Mouse (Mus musculus) intestine, postnatal 0 days (tissue): ENCODE measurements around the gene Sdsl. TPM values are rescaled to one million over a fixed set of nuclear protein-coding genes. Genes with fewer than 3 reads are reported as not detected.

Source experiments
- ATAC-seq: fragments of 200-750 bp; cut with Nextera tagmentation; 2 replicates; pipeline ENCODE4 v1.8.0; 2017; ENCODE audit warnings: mild to moderate bottlenecking, moderate TSS enrichment, moderate library complexity
- H3K27ac ChIP-seq: fragments of 300-500 bp; sonication (generic); 2 replicates; pipeline ENCODE4 v1.5.1; 2014; ENCODE audit warnings: mild to moderate bottlenecking, low read depth, low read length, moderate library complexity
- H3K27me3 ChIP-seq: fragments of 300-500 bp; sonication (generic); replicated peaks from 2 replicates; pipeline ENCODE4 v1.6.1; 2014; ENCODE audit warnings: low read length, mixed read lengths; ENCODE audit not compliant: control insufficient read depth, insufficient read depth
- H3K36me3 ChIP-seq: fragments of 300-500 bp; sonication (generic); 2 replicates; pipeline ENCODE4 v1.6.1; 2014; ENCODE audit warnings: mild to moderate bottlenecking, moderate library complexity; ENCODE audit not compliant: control insufficient read depth, insufficient read depth
- H3K4me1 ChIP-seq: fragments of 300-500 bp; sonication (generic); replicated peaks from 2 replicates; pipeline ENCODE4 v1.6.1; 2014; ENCODE audit warnings: antibody characterized with exemption, low read length, mixed read lengths; ENCODE audit not compliant: control insufficient read depth, insufficient read depth
- H3K4me2 ChIP-seq: fragments of 300-500 bp; sonication (generic); replicated peaks from 2 replicates; pipeline ENCODE4 v1.6.1; 2014; ENCODE audit warnings: low read depth, mild to moderate bottlenecking, moderate library complexity
- H3K4me3 ChIP-seq: fragments of 300-500 bp; sonication (generic); 2 replicates; pipeline ENCODE4 v1.5.1; 2014; ENCODE audit warnings: low read depth, low read length
- H3K9ac ChIP-seq: fragments of 300-500 bp; sonication (generic); 2 replicates; pipeline ENCODE4 v1.6.1; 2014; ENCODE audit warnings: mild to moderate bottlenecking, low read depth, low read length
- H3K9me3 ChIP-seq: fragments of 300-500 bp; sonication (generic); 2 replicates; pipeline ENCODE4 v1.6.1; 2016; ENCODE audit warnings: mixed run types; ENCODE audit not compliant: control insufficient read depth
- CTCF ChIP-seq: sonication (generic); IDR thresholded peaks from 2 replicates; pipeline ENCODE4 v1.5.1; 2016; ENCODE audit warnings: low read depth, mild to moderate bottlenecking, control low read depth, antibody characterized with exemption, moderate library complexity
- WGBS: fragments of 180-500 bp; shearing (Covaris S2); extraction: QIAGEN DNeasy Blood & Tissue Kit; methylation state at CpG from one replicate; pipeline ENCODE4 v1.1.7; 2014; 5-methylcytosine and 5-hydroxymethylcytosine counted together
- polyA plus RNA-seq: library from polyadenylated mRNA; unstranded; fragments of >200 nt; fragmentation: Nextera tagmentation; extraction: Ambion mirVana; gene quantifications from 2 replicates; pipeline ENCODE4 v1.2.1, GENCODE M21; 2015

Sdsl gene
- polyA plus RNA-seq, 1 experiment from 2014 or later, result 21.2 TPM

DNA sequence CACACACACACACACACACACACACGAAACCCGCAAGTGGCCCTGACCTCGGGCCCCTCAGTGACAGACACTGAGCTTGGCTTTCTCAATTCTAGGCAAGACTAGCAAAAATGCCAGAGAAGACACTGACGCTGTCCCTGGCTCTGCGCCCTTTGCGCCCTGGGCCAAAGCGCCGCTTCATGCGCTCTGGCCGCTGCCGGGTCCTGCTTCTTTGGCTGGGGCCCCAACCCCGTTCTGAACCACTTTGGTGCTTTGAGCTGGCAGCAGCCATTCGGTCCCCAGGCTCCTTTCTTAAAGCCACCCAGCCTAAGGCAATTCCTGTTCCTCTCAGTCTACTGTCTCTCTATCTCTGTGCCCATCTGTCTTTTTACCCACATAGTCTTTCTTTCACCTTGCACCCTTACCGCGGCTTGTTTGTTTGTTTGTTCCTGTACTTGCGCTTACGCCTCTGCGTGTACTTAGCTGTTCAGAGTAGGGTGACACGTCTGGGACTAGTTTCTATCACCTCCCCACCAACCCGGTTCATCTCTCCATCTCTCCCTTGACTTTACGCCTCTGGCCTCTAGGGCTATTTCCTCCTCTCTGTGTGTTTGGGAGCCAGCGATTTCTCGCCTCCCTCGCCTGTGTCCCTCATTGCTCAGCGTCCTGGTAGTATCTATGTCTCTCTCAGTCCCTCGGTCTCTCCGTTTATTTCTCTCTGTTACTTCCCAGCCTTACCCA, 33.5 kb downstream of the Sdsl start:
- Histone ChIP-seq H3K9ac (no peak overlapping the region), H3K27me3 (peaks cover 76% of the 10 kb centered on the region), H3K4me1 (no peaks in the 10 kb centered on the region), H3K9me3 (no peaks in the 10 kb centered on the region), H3K4me2 (no peak overlapping the region), H3K36me3 (no peaks in the 10 kb centered on the region), H3K4me3 (0 out of 2 replicates have a peak overlapping the region, but pooled peaks have one; percentile 39), H3K27ac (no peak overlapping the region)
- ATAC-seq, result no peak
- TF ChIP-seq CTCF, result no peak
- WGBS, result 3% methylated on average over 27 of the region's 27 CpGs

DNA sequence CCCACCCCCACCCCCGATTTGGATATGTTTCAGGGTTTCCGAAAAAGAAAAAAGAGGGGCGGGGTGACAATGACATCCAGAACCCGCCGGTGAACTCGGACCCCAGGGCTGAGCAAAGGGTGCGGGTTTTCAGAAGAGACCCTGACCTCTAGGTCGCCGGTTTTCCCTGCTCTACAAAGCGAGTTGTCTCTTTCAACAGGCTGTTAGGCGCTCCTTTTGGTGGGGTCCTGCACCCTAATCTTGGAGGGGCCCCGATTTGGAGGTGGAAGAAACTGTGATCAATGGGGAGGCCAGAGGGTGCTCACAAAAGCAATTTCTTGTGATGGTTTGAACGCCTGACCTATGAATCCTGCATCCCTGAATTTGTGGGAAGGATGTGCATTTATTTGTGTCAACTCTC, 34.1 kb downstream of the Sdsl start:
- WGBS, result 3% methylated on average over 13 of the region's 13 CpGs
- Histone ChIP-seq H3K27ac (no peak overlapping the region), H3K4me3 (no peak overlapping the region), H3K9me3 (no peaks in the 10 kb centered on the region), H3K9ac (no peak overlapping the region), H3K4me2 (no peak overlapping the region), H3K27me3 (peaks cover 83% of the 10 kb centered on the region), H3K4me1 (no peaks in the 10 kb centered on the region), H3K36me3 (no peaks in the 10 kb centered on the region)
- no peak for TF ChIP-seq CTCF
- no peak for ATAC-seq

DNA sequence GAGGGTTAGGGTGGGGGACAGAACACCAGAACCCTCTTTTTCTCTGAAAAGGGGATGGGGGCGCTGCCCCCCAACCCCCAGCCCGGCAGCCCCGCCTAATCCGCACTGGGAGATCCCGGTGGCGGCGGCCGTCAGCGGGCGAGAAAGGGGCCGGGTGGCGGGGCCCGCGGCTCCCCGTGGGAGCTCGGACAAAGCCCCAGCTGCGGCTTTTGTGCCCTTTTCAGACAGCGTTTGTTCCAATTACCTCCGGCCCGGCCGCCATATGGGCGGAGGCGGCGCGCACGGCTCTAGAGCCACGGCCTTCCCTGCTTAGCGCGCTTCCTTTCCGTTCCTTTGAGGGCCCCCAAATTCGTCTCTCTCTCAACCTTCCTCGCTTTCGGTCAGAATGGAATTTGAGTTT, 34.6 kb downstream of the Sdsl start:
- TF ChIP-seq CTCF, result no peak
- no peaks in the 10 kb centered on the region for H3K4me1 ChIP-seq
- ATAC-seq, result no peak
- no peaks in the 10 kb centered on the region for H3K36me3 ChIP-seq
- peak overlapping the region; percentile 11; the same call in 1 of the 2 replicates for H3K4me3 ChIP-seq
- no peak overlapping the region for H3K9ac ChIP-seq
- H3K9me3 ChIP-seq, result no peaks in the 10 kb centered on the region
- H3K4me2 ChIP-seq, result no peak overlapping the region
- peaks cover 88% of the 10 kb centered on the region for H3K27me3 ChIP-seq
- no peak overlapping the region for H3K27ac ChIP-seq
- WGBS, result under 1% methylated on average over 33 of the region's 33 CpGs

DNA sequence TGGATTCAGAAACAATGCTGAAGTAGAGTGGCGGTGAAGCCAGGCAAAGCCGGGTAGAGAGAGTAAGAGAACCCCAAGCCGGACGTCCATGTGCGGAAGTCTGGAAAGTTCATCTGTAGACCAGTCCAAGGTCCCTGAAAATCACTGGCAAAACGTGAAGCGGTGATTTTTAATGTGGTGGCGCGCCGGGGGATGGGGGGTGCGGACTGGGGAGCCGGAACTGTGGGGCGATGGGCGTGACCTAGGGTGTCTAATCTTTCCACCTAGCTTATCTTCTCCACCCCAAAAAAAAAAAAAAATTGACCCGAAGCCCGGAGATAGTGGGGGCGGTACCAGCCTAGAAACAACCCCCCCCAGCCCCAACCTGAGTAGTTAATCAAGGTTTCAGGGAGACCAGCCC, 35.1 kb downstream of the Sdsl start:
- Histone ChIP-seq H3K4me1 (no peaks in the 10 kb centered on the region), H3K27ac (no peak overlapping the region), H3K4me3 (peak overlapping the region; percentile 11; the same call in 1 of the 2 replicates), H3K9ac (no peak overlapping the region), H3K36me3 (no peaks in the 10 kb centered on the region), H3K4me2 (no peak overlapping the region), H3K9me3 (no peaks in the 10 kb centered on the region), H3K27me3 (peaks cover 89% of the 10 kb centered on the region)
- 1% methylated on average over 17 of the region's 17 CpGs for WGBS
- TF ChIP-seq CTCF, result no peak
- no peak for ATAC-seq

DNA sequence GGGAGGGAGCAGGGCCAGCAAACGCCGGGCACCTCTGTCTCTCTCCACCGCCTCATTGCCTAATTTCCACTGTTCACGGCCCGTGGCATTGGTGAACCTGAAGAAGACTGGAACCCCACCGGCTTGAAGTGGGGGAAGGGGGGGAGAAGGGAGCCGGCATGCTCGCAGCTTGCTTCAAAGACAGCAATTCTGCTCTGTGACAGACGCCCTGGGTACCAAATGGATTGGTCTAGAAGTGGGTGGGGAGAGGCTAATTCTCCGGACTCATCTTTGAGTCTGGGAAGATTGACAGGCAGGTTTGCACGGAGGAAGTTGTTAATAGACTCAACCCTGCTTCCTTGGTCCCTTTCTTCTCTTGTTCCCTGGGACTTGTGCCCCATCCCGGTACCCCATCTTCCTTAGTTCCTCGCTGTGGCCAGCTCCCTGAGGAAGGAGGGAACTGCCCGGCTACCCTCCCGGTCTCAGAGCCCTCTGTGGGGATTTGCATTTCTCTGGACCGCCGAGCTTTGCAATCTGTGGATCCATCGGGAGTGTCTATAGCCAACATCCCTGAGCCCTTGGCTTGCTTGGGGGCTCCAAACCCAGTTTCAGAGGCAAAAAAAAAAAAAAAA, 35.6 kb downstream of the Sdsl start:
- WGBS, result under 1% methylated on average over 18 of the region's 18 CpGs
- no peak overlapping the region for H3K4me3 ChIP-seq
- no peak for TF ChIP-seq CTCF
- H3K27me3 ChIP-seq, result peaks cover 93% of the 10 kb centered on the region
- no peaks in the 10 kb centered on the region for H3K36me3 ChIP-seq
- H3K27ac ChIP-seq, result no peak overlapping the region
- H3K9me3 ChIP-seq, result no peaks in the 10 kb centered on the region
- H3K4me2 ChIP-seq, result no peak overlapping the region
- no peaks in the 10 kb centered on the region for H3K4me1 ChIP-seq
- ATAC-seq, result no peak
- no peak overlapping the region for H3K9ac ChIP-seq

DNA sequence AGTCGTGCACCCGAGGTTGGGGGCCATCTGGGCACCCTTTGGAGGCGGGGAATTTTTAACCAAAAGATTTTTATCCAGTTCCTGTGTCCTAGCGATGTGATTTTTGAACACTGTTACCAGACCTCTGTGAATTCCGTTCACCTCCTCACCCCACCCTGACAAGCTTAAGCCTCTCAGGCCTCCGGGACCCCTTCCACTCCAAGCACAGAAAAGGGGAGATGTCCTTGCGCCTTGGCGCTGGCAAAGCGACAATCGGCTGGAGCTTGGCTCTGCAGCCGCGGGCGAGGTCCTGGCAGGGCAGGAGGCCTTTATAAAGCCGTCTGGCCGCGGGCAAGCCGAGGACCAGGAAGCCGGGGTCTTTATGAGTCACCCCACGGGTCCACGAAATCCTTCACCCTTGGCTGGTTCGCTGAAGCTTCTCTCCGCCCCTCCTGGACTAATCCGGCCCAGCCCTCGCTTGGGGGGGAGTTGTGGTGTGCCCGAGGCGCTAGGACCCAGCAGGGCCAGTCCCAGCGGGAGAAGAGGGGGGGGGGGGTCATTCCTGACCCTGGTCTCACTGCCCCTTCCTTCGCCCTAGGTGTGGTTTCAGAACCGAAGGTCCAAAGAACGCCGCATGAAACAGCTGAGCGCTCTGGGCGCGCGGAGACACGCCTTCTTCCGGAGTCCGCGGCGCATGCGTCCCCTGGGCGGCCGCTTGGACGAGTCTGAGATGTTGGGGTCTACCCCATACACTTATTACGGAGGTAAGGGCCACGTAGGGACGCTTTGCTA, 36.7 kb downstream of the Sdsl start:
- peaks cover 99% of the 10 kb centered on the region for H3K27me3 ChIP-seq
- no peaks in the 10 kb centered on the region for H3K9me3 ChIP-seq
- H3K4me1 ChIP-seq, result no peaks in the 10 kb centered on the region
- ATAC-seq, result no peak
- 1% methylated on average over 45 of the region's 47 CpGs for WGBS
- H3K4me3 ChIP-seq, result peak overlapping the region; percentile 26
- H3K36me3 ChIP-seq, result no peaks in the 10 kb centered on the region
- no peak for TF ChIP-seq CTCF
- H3K9ac ChIP-seq, result no peak overlapping the region
- no peak overlapping the region for H3K27ac ChIP-seq
- peak overlapping the region; percentile 70 for H3K4me2 ChIP-seq
